Mouse (Mus musculus): ENCODE measurements at regions not wholly inside any gene's neighbourhood (a gene's known extent, or its start where the extent isn't known, plus 50 kb on each side); places are given as distances from the start of the nearest gene placed in this dataset.
"Not testable (repeated sequence)": the region's sequence is repeated elsewhere in the genome, so short reads cannot be mapped to it uniquely, and the experiment has no call there.

DNA sequence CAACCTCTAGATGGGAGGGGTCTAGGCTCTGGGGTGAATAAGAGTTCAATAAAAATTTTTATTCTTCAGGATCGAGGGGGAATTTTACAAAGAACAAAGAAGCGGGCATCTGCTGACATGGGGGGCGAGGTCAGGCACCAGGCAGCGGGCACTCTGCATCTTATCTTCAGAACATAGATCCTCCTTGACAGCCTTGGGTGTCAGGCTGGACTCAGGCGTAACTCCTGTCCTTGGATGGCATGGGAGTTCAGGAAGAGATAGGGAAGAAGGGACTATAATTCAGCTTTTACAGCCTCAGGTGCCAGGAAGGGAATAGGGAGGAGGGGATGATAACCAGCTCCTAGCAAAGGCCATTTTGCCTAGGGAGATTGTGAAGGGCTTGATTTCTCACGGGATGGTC lies 753.1 kb downstream of the Gm10330 start:
- not testable (repeated sequence) for DNase-seq (ENCODE audit: low read depth)

DNA sequence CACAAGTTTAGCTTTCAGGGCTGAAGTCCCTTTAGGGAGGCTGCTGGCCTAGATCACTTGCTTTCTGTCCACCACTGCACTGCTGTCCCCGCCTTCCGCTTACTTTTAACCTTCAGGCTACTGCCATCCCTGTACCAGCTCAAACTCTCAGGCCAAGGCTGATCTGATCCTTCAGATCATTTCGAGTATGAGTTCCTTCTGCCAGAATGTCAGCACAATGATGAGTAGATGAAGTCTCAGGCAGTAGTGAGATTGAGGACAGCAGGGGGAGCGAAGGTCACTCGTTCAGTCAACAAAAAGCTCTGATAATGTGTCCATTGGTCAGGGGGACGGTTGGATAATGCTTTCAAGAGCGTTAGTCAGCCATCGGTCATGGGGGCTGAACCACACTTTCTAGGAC lies 756.5 kb downstream of the Gm10330 start:
- not testable (repeated sequence) for DNase-seq (ENCODE audit: low read depth)

DNA sequence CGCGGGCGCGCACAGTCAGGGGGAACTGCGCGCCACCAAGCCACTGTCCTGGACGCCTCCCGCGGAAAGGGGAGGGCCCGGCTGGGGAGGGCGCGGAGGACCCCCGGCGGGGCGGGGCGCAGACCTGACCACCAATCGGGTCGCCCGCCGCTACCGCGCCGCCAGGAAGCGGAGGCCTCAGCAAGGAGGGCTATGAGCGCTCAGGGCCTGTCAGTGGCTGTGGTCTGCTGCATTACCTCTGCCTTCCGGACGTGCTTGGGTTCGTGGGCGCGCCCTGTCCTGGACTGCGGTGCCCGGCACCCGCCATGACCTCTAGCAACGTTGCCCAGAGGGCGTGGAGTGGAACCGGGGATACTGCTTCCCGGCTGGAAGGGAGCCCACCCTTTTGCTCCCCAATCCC lies 769.9 kb downstream of the Gm10330 start:
- DNase-seq (ENCODE audit: low read depth) = peak; percentile 2

DNA sequence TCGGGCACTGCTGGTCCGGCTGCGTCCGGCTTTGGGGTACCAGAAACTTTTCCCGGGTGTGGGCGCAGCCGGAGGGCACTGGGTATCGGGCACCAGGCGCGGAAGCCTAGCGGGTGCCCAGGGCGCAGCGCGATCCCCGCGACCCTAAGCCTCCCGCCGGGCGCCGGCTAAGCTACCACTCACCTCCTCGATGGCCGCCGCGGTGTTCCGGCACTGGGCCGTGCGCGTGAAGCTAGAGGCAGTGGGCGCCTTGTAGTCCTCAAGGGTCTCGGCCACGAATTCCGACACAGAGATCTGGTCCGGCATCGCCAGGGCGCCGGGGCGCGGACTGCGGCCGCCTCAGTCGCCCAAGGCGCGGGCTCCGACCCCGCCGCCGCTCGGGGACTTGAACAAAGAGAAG lies 770.4 kb downstream of the Gm10330 start:
- not testable (repeated sequence) for DNase-seq (ENCODE audit: low read depth)

All from fibroblast of lung, adult 2 months (primary cell).